Mouse (Mus musculus): Measurements from ENCODE around the gene Ltb4r2. TPM values are rescaled to one million over a fixed set of nuclear protein-coding genes. Genes with fewer than 3 reads are reported as not detected.
A peak's percentile ranks its signal among the peaks of the same experiment; 100 is the strongest.

The Ltb4r2 gene
- polyA plus RNA-seq, 1 experiment from 2014 or later: 1.8 TPM

DNA sequence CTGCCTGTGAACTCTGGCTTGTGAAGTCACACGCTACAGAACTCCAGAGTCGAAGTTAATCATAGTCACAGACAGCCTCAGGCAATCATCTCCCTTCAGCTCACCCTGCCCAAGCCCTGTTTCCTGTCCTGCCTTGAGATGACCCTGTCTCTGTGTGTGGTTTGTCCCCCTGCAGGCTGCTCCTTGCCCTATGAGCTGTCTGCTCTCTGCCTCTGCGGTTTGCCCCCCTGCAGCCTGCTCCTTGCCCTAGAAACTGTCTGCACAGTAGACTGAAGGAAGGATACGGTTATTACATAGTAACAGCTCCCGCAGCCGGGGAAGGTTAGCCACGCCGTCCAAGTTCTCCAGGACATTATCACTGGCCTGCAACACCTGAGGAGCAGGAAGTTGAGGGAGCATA is 44.3 kb upstream of the Ltb4r2 start:
- Histone ChIP-seq H3K4me3 (ENCODE audit: low read depth, low read length) (no peak overlapping the region), H3K36me3 (replicated peaks; ENCODE audit: insufficient read depth, low read length) (peaks cover 19% of the 10 kb centered on the region), H3K27me3 (ENCODE audit: insufficient read depth, low read length) (0 out of 2 replicates have a peak, but pooled peaks cover 3% of the 10 kb centered on the region), H3K27ac (ENCODE audit: low read depth) (no peak overlapping the region), H3K4me1 (ENCODE audit: insufficient read depth) (peaks cover 29% of the 10 kb centered on the region), H3K9me3 (ENCODE audit: low read length) (no peaks in the 10 kb centered on the region), H3K9ac (replicated peaks) (no peak overlapping the region), H3K4me2 (ENCODE audit: low read depth, low read length) (no peak overlapping the region)
- DNase-seq (no peak), ATAC-seq (no peak)
- no peak for TF ChIP-seq EP300 (IDR thresholded peaks at IDR 0.05; ENCODE audit: low read depth)
- TF ChIP-seq CTCF (IDR thresholded peaks at IDR 0.05; ENCODE audit: low read depth): no peak
- 83% methylated on average over 8 of the region's 8 CpGs for WGBS (ENCODE audit: insufficient replicate concordance)

GRCm38 (mm10) chr14:55719737-55720136 is 41.5 kb upstream of the Ltb4r2 start:
- Histone ChIP-seq H3K4me1 (ENCODE audit: insufficient read depth) (peaks cover 22% of the 10 kb centered on the region), H3K36me3 (replicated peaks; ENCODE audit: insufficient read depth, low read length) (peaks cover 19% of the 10 kb centered on the region), H3K9me3 (ENCODE audit: low read length) (no peaks in the 10 kb centered on the region), H3K4me2 (ENCODE audit: low read depth, low read length) (no peak overlapping the region), H3K27ac (ENCODE audit: low read depth) (no peak overlapping the region), H3K9ac (replicated peaks) (no peak overlapping the region), H3K27me3 (ENCODE audit: insufficient read depth, low read length) (no peaks in the 10 kb centered on the region), H3K4me3 (ENCODE audit: low read depth, low read length) (no peak overlapping the region)
- DNase-seq: no peak
- TF ChIP-seq EP300 (IDR thresholded peaks at IDR 0.05; ENCODE audit: low read depth): no peak
- ATAC-seq: no peak
- WGBS (ENCODE audit: insufficient replicate concordance): 78% methylated on average over 6 of the region's 6 CpGs

- Histone ChIP-seq H3K9ac (replicated peaks) (no peak overlapping the region), H3K27ac (ENCODE audit: low read depth) (peak overlapping the region; percentile 56), H3K27me3 (ENCODE audit: insufficient read depth, low read length) (no peaks in the 10 kb centered on the region), H3K4me1 (ENCODE audit: insufficient read depth) (peaks cover 28% of the 10 kb centered on the region), H3K9me3 (ENCODE audit: low read length) (no peaks in the 10 kb centered on the region), H3K4me3 (ENCODE audit: low read depth, low read length) (no peak overlapping the region), H3K36me3 (replicated peaks; ENCODE audit: insufficient read depth, low read length) (peaks cover 19% of the 10 kb centered on the region), H3K4me2 (ENCODE audit: low read depth, low read length) (peak overlapping the region; percentile 84)
- WGBS (ENCODE audit: insufficient replicate concordance): 88% methylated on average over 12 of the region's 12 CpGs
- TF ChIP-seq EP300 (IDR thresholded peaks at IDR 0.05; ENCODE audit: low read depth) (no peak), CTCF (IDR thresholded peaks at IDR 0.05; ENCODE audit: low read depth) (no peak)
- ATAC-seq: no peak
- no peak for DNase-seq
Observed at GRCm38 (mm10) chr14:55720666-55721065, 40.6 kb upstream of the Ltb4r2 start.

DNA sequence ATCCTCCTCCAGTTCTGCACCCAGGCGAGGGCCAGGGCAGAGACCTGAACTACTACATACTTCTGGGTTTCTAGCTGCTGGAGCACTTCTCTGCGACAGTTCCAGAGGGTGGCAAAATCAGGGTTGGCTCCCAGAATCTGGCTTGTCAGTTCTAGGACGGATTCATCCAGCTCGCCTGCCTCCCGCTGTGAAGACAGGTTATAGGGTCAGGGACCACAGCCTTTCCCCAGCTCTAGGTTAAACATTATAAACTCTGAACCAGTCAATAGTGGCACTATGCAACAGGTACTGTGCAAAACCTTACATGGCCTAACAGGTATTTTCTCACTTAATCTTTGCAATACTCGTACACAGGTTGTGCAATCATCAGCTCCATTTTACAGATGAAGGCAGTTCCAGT is 40.2 kb upstream of the Ltb4r2 start:
- Histone ChIP-seq H3K4me2 (ENCODE audit: low read depth, low read length) (peak overlapping the region; percentile 84), H3K27me3 (ENCODE audit: insufficient read depth, low read length) (no peaks in the 10 kb centered on the region), H3K4me1 (ENCODE audit: insufficient read depth) (peaks cover 28% of the 10 kb centered on the region), H3K4me3 (ENCODE audit: low read depth, low read length) (peak overlapping the region; percentile 75), H3K36me3 (replicated peaks; ENCODE audit: insufficient read depth, low read length) (peaks cover 19% of the 10 kb centered on the region), H3K27ac (ENCODE audit: low read depth) (peak overlapping the region; percentile 93), H3K9me3 (ENCODE audit: low read length) (no peaks in the 10 kb centered on the region), H3K9ac (replicated peaks) (no peak overlapping the region)
- DNase-seq (no peak), ATAC-seq (peak; percentile 56)
- 62% methylated on average over 6 of the region's 6 CpGs for WGBS (ENCODE audit: insufficient replicate concordance)
- TF ChIP-seq CTCF (IDR thresholded peaks at IDR 0.05; ENCODE audit: low read depth) (no peak), EP300 (IDR thresholded peaks at IDR 0.05; ENCODE audit: low read depth) (no peak)

DNA sequence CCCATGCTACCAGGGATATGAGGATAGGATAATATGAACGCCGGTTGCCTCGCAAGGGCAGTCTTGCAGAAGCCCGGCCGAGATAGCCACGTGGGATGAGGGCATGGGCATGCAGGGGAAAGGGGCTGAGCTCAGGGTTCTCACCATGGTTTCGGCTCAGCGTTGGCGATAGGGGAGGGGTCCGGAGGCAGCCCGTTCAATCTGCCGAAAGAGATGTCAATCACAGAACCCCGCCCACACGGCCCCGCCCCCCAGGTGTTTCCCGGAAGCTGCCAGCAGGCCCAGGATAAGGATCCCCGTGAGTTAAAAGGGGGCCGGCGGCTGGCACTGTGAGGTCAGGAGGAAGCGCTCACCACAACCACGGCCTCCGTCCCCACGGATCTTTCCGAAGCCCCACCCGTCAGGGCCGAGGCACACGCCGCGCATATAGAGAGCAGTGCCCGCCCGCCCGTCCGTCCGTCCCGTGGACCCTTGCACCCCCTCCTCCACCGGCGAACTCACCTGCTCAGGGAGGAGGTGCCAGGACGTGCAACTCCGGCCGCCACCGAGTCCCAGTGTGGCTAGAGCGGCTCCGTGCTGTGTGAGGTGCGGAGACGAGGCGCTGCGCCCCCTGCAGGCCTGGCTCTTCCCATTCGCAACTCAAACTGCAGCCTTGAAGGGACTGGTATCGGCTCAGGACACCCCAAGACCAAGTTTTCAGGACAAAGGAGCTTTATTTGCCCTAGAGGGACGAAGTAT is 39.4 kb upstream of the Ltb4r2 start, which contains the start of gene Rabggta:
Rabggta (minus strand) TSS at position 564 of the 738 bp plus-strand sequence.
- peak within 1 kb of the TSS; percentile 75 for H3K4me3 ChIP-seq (ENCODE audit: low read depth, low read length)
- peaks cover 28% of the 10 kb centered on the region for H3K4me1 ChIP-seq (ENCODE audit: insufficient read depth)
- peak within 1 kb of the TSS; percentile 79 for H3K9ac ChIP-seq (replicated peaks)
- TF ChIP-seq EP300 (IDR thresholded peaks at IDR 0.05; ENCODE audit: low read depth) (peak; percentile 3; the same call in 1 of the 2 replicates), CTCF (IDR thresholded peaks at IDR 0.05; ENCODE audit: low read depth) (peak; percentile 99)
- ATAC-seq (peak; percentile 90), DNase-seq (peak; percentile 97)
- H3K9me3 ChIP-seq (ENCODE audit: low read length): no peaks in the 10 kb centered on the region
- peaks cover 19% of the 10 kb centered on the region for H3K36me3 ChIP-seq (replicated peaks; ENCODE audit: insufficient read depth, low read length)
- no peaks in the 10 kb centered on the region for H3K27me3 ChIP-seq (ENCODE audit: insufficient read depth, low read length)
- peak within 1 kb of the TSS; percentile 93 for H3K27ac ChIP-seq (ENCODE audit: low read depth)
- peak within 1 kb of the TSS; percentile 84 for H3K4me2 ChIP-seq (ENCODE audit: low read depth, low read length)
- under 1% methylated on average over 50 of the region's 50 CpGs for WGBS (ENCODE audit: insufficient replicate concordance)

DNA sequence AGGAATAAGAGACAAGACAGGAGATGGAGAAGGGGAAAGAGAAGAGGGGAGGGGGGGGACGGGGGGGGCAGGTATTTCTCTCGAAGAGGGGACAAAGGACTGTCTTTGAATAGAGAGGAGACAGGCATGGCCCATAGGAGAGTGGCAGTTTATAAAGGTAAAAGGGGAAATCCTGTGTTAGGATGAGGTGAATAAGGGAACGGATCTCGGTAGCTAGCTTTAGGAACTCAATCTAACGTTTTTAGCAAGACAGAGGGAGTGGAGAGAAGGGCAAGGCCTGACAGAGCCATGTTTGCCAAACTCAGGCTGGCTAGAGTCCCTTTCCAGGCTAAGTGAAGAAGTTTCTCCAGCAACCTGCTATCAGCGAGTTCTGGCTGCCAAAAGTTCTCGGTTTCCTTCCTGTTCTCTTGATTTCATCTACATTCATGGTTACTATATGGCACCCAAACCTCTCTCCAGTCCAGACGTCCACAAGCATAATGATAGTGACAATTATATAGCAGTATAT is 38.7 kb upstream of the Ltb4r2 start:
- no peak for DNase-seq
- H3K4me3 ChIP-seq (ENCODE audit: low read depth, low read length): peak overlapping the region; percentile 75; the same call in 1 of the 2 replicates
- H3K36me3 ChIP-seq (replicated peaks; ENCODE audit: insufficient read depth, low read length): peaks cover 14% of the 10 kb centered on the region
- H3K27me3 ChIP-seq (ENCODE audit: insufficient read depth, low read length): no peaks in the 10 kb centered on the region
- no peaks in the 10 kb centered on the region for H3K9me3 ChIP-seq (ENCODE audit: low read length)
- no peak for ATAC-seq
- H3K27ac ChIP-seq (ENCODE audit: low read depth): peak overlapping the region; percentile 93
- TF ChIP-seq EP300 (IDR thresholded peaks at IDR 0.05; ENCODE audit: low read depth) (no peak), CTCF (IDR thresholded peaks at IDR 0.05; ENCODE audit: low read depth) (no peak)
- WGBS (ENCODE audit: insufficient replicate concordance): 37% methylated on average over 8 of the region's 8 CpGs
- peak overlapping the region; percentile 84 for H3K4me2 ChIP-seq (ENCODE audit: low read depth, low read length)
- H3K4me1 ChIP-seq (ENCODE audit: insufficient read depth): peaks cover 28% of the 10 kb centered on the region
- peak overlapping the region; percentile 79; the same call in 1 of the 2 replicates for H3K9ac ChIP-seq (replicated peaks)
